Mouse (Mus musculus) kidney, postnatal 25 days (tissue): ENCODE results near the gene Slc44a5.
"Not testable (repeated sequence)": the region's sequence is repeated elsewhere in the genome, so short reads cannot be mapped to it uniquely, and the experiment has no call there.

Experiments used
- DNase-seq, 2 experiments: peaks; one replicate each; pipeline ENCODE4 v3.0.0; 2021; ENCODE audit warnings: mixed read lengths in 2 of 2

Gene Slc44a5

DNA sequence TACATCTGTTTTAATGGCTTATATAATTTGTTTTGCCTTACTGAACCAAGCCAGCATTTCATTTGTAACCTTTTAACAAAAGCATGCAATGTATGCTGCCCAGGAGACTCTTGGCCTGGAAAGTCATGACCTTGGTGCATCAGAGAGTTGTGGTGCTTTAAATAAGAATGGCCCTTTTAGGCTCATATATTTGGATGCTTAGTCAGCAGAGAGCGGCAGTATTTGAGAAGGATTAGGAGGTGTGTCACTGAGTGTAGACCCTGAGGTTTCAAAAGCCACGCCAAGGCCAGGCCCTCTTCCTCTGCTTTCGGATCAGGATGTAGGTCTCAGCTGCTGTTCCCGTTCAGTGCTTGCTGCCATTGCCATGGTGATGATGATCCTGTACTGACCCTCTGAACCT lies 3.8 kb upstream of the Slc44a5 start:
- no peak for DNase-seq

DNA sequence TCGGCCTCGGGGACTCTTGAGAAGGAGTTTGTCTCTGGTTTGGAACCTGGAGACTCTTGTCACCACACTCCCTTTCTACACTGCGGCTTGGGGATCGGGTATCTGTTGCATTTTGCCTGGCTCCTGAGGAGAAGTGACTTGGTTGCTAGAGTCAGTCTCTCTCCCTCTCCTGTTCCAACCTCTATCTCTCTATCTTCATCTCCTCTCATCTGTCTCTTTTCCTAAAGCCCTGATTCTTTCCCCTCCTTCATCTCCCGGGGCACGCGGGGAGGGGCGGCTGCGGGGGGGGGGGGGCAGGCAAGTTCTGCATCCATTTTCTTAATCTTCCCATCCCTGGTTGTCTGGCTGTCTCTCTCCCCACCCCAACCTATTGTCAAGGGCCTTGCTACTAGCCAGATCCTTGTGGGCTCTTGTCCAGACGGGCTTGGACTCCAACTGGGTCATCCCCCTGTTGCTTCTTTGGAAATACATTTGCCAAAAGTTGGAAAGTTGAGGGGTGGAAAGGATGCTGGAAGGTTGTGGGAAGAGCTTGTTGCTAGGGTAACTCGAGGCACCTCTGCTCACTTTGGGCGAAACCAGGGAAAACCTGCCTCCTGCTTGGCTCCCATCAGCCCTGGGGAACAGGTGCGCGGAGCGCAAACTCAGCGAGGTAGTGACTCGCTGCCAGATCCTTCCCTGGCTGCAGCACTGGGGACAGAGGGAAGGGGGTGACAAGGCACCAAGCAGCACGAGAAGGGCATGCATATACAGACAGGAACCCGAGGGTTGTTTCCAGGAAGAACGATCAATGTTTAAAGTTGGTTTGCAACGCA lies 919 bp downstream of the Slc44a5 start:
- DNase-seq: no peak

DNA sequence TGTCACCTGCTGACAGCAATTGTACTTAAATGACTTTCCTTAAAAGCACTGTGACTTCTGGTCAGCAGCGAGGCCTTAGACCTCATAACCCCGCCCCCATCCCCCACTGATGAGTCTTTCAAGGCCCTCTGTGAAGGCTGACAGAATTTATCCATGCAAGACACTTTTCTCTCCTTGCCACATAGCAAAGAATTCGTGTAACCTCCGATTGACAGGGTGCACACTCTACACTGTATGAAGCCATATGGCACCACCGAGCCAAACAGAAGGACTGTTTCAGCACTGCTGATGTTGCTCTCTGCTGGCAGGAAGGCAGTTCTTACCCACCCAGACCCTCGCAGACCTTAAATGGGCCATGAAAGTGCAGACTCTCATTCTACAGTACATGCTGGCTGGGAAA lies 1.8 kb downstream of the Slc44a5 start:
- DNase-seq: no peak

DNA sequence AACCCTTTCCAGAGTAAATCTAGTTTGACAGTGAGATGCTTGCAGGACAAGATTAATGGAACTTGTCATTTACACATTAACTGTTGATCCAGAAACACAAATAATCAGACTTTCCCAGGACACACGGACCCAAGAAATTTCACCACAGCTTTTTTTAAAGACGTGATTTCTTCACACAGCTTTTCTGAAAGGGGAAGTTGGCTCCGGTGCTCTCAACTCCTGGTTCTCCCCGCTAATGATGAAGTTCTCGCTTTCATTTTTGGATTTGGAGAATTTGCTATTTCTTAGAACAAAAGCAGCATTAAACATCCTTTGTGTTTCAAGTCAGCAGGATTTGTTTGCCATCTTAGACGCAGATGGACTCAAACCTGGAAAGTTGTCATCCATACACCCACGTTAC lies 2.6 kb downstream of the Slc44a5 start:
- no peak for DNase-seq

DNA sequence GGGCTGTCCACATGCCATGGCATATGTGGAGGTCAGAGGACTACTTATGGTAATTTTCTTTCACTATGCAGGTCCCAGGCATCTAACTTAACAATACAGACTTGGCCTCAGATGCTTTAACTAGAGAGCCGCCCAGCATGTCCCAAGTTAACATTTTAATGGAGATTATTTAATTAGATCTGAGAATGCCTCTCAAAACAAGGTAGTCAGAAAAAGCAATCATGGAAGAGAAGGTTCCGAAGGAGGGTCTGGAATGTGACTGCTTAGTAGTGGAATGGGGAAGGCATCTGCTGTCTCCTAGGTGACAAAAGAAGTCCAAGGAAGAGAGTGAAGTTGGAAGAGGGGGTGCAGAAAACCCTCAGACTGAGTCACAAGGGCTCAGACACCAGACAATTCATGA lies 7.4 kb downstream of the Slc44a5 start:
- DNase-seq: no peak

GRCm38 (mm10) chr3:153984428-153985340 lies 11.4 kb downstream of the Slc44a5 start:
- peak; percentile 44 to 45 for DNase-seq

- DNase-seq: no peak
Observed at GRCm38 (mm10) chr3:153999797-154000528, 26.7 kb downstream of the Slc44a5 start.

DNA sequence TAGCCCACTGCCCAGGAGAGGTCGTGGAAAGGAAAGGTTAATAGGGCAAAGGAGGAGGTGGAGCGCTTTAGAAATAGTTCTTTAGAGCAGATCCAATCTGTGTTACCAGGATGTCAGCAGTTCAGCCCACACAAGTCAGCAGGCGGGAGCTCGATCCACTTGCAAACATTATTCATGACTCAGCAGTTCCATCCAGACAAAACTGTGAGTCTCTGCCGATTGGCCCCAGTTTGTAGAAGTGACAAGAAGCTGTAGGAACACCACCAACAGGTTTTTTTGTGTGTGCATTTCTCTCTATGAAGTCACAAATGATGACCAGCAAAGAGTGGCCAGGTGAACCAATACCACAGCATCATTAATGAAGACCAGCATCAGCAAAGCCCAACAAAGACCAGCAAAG lies 28.1 kb downstream of the Slc44a5 start:
- no peak for DNase-seq

GRCm38 (mm10) chr3:154046876-154047275 lies 73.6 kb downstream of the Slc44a5 start:
- no peak for DNase-seq

- DNase-seq: no peak
Observed at GRCm38 (mm10) chr3:154053331-154053730, 80.1 kb downstream of the Slc44a5 start.

DNA sequence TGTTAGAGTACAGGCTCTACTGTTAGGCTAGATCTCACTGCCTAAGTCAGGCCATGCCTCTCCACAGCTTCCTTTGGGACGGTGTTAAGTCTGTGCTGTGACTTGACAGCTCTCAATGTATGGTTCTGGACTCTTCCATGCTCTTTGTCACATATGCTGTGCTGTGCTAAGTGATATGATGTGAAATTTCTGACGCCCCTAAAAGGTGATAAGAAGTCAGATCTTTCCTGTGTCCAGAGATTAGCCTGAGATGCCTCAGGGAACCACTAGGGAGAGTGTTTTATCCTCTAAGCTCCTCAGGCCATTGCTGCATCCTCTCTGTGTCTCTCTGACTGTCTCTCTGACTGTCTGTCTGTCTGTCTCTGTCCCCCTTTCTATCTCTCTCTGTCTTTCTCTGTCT lies 84.2 kb downstream of the Slc44a5 start:
- DNase-seq: no peak

DNA sequence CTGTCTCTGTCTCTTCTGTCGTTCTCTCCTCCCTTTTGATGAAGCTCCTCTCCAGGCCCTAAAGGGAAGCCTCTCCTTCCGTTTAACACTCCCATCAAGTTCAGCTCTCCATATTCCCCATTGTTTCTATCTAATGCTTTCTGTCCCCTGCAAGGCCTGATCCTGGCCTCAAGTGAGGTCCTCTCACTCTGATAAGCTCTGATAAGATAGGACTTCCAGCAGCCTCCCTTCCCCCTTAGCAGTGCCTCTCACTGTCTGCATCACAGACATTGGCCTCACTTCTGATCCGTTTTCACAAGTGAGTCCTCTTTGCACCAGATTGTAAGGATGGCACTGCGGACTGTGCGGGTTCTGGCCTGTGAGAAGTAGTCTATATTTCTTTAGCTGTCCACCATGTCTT lies 85.0 kb downstream of the Slc44a5 start:
- DNase-seq: no peak

DNA sequence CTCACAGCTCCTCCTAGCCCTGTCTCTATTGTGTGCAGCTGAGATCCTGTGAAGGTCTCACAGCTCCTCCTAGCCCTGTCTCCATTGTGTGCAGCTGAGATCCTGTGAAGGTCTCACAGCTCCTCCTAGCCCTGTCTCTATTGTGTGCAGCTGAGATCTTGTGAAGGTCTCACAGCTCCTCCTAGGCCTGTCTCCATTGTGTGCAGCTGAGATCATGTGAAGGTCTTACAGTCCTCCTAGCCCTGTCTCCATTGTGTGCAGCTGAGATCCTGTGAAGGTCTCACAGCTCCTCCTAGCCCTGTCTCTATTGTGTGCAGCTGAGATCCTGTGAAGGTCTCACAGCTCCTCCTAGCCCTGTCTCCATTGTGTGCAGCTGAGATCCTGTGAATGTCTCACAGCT lies 98.8 kb downstream of the Slc44a5 start:
- DNase-seq: not testable (repeated sequence)

DNA sequence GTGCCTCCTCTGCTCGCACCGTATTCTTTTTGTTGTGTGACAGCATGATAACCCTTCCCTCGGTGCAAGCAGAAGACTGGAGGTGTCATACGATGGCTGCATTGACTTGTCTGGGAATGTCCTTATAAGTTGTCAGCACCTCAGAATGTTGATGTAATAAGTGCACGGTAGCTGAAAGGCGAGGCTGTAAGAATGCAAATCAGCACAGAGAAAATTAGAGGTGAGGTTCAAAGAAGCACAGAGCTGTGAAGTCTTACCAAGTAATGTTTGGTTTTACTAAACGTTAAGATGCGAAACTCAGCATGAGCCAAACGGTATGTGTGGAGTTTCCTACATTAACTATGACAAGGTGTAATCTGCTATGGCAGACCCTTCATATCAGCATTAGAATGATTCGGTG lies 102.5 kb downstream of the Slc44a5 start:
- DNase-seq: no peak

- no peak for DNase-seq
Observed at GRCm38 (mm10) chr3:154081687-154082086, 108.5 kb downstream of the Slc44a5 start.

GRCm38 (mm10) chr3:154082241-154082640 lies 109.0 kb downstream of the Slc44a5 start:
- DNase-seq: no peak

GRCm38 (mm10) chr3:154082961-154083360 lies 109.7 kb downstream of the Slc44a5 start:
- no peak for DNase-seq

DNA sequence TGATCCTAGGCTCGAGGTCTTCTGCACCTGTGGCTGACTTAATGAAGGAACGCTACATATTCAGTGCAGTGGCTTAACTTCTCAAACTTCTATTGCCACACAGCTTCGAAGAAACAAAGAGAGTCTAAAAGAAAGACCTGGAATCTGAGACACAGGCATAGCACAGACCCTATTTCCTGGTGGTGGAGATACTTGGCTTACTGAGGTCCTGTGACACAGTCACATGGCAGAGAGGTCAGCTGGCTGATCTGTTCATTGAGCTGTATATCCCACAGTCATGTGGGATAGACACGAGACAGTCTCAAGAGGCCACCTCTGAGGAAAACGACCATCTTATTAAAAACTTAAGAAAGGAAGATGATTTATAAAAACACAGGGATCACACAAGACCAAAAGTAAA lies 116.8 kb downstream of the Slc44a5 start:
- no peak for DNase-seq

DNA sequence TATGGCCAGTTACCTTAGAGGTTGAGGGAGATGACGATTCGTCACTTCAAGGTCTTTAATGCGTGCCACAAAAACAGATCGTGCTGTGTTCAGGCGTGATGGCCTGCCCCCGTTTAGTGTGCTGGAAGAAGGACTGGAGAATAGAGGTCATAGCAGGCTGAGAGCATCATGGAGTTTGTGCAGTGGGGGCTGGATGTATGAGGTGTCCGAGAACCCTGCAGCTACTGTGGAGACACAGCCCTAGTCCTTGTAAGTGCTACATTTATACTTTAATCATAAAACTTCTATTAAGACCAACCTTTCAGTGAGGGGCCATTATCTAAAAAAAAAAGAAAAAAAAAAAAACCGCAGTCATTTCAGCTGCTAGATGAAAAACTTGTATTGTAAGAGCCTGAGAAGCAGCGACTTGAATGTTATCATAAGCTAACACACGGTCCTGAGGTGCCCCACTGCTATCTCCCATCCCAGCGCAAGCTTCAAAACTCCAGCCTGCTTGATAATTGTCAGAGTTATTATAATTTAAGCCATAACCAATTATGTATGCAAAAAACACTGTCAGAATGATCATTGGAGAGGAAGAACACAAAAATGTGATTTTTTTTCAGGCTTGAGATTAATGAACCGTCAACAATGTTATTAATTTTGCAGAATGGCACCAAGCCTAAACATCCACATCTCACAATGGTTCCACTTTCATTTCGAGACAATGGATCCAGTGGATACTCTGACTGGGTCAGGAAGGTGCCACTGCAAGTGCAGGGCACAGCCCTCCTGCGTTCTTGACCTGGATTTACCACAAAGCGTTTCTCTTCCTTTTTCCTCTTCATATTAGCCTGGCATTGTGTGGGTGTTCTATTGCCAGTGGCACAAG lies 118.5 kb downstream of the Slc44a5 start:
- DNase-seq: no peak

- no peak for DNase-seq
Observed at GRCm38 (mm10) chr3:154092466-154092865, 119.2 kb downstream of the Slc44a5 start.

DNA sequence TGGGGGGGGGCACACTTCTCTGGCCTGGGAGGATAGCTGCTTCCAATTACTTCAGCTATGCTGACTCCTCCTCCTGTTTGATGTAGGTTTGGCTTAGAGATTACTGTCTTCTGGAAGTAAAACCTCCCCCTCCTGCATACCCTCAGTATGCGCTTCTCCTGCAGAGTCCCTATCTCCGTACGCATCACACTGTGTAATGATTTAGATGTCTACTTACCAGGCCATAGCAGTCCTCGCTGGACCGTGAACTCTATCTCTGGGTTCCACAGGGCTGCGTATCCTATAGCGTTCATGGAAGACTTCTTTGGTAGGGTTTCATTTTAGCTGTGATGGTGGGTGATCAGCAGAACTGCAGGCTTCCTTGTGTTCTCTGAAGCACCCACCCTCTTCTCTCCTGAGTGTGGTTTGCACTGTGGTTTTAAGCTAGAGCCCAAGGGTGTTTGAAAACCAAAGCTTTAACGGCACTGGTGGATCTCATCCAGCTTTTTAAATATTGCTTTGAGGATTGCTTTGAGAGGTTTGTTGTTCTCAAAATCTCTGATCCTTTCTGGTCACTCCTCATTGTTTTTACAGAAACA lies 120.6 kb downstream of the Slc44a5 start:
- DNase-seq: no peak

DNA sequence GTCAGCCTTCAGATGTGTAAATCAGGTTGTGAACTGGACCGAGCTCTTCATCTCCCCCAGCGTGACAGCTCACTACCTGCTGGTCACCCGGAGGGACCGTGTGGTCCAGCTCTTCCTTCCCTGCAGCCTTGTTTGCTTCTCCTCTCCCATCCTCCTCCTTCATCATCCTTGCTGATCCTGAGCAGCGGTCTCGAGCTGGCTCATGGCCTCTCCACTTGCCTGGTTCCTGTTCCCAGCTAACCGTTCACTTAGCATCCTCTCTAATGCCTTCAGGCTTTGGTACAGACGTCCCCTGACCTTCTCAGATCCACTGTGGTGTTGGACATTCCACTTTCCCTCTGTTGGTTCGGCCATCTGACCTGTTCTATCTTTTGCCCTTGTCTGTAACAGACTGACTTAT lies 128.4 kb downstream of the Slc44a5 start:
- DNase-seq: no peak
